Mouse (Mus musculus) left cerebral cortex, postnatal 25 days (tissue): ENCODE measurements around the gene Setdb1. TPM values are rescaled to one million over a fixed set of nuclear protein-coding genes. Genes with fewer than 3 reads are reported as not detected.
"Not testable (repeated sequence)": the region's sequence is repeated elsewhere in the genome, so short reads cannot be mapped to it uniquely, and the experiment has no call there.

Experiments used
- DNase-seq, 2 experiments: peaks; one replicate each; pipeline ENCODE4 v3.0.0; 2022; ENCODE audit warnings: low spot score in 2 of 2, mixed read lengths in 1 of 2
- intact Hi-C: fragments of 180-260 bp; cut with DNase I; formaldehyde crosslinking; loops from one replicate; pipeline ENCODE4 v1.15.1; 2025
- total RNA-seq, 2 experiments: library from RNA; stranded (reverse); gene quantifications; 2 replicates each; pipeline ENCODE4 v1.2.3; 2021

Setdb1 gene
- total RNA-seq, result 10 to 100 TPM; 34.7 to 37.4 TPM

DNA sequence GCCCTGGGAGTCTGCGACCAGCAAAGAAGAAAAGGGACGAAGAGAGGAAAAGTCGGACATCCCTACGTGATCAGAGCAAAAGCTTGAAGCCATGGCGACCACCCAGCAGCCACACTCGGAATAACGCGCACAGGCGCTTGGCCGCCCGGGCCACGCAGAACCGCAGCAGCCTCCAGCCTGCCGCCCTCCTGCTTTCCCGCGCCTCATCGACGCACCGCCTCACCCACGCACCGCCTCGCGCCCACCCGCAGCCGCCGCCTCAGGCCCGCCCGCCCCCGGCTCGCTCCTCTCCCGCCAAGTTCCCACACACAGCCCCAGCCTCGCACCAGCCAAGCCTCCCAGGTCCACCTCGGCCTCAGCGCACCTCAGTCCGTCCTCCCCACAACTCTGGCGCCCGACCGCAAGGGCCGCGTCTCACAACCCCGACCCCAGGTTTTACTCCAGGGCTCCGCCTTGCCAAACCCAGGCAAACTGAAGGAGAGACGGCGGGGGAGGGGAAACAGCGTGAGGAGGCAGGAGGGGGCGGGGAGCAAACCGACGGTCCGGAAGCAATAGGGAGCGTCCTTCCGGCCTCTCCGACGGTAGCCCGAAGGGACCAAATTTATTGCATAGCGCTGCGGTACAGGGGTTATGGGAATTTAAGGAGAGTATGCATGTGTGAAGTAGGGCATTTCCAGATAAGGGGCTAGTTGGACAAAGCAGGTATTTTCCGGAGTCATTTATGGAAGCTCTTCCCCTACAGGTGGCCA, at the start of gene Setdb1:
Setdb1 (minus strand) TSS at position 502 of the 749 bp plus-strand sequence.
- DNase-seq, result peak; percentile 87 to 94
- intact Hi-C loops, result loop anchor here (5.0 kb wide), 1 partner anchor 75 kb away; the partner anchor contains the start of gene Arnt

DNA sequence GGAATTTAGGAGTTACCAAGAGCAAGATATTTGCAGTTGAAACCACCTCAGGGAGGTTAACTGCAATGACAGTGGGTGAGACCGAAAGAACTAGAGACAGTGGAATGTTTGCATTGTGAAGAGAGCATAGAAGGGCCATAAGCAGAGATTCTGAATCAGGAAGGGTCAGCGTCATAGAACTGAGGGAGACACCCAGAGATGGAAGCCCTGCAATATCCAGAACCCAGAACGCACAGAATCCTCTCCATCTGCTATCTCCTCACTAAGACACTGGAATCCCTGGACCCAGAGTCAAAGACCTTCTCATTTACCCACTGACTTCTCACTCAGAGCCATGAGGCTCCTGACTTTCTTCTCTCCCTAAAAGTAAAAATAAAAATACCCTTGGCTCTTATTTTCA, 45.7 kb upstream of the Setdb1 start, which contains the start of gene 4930558C23Rik:
4930558C23Rik (minus strand) TSS at position 101 of the 400 bp plus-strand sequence.
- no peak for DNase-seq
- intact Hi-C loops, result no loop called here

DNA sequence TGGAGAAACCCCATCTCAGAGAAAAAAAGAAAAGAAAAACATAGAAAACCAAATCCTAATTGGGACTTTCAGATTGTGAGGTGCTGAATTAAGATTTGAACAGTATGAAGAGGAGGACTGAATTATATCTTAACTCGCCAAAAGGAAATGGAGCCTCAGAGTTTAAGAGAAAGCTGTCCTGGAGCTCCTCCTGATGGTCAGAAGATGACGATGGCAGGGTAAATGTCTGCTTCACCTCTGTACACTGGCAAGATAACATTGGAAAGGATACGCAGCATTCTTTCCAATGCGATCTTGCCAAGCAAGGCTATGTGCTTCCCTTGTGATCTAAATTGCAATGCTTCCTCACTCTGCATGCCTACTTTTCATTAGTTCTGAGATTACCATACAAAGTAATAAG, 37.4 kb upstream of the Setdb1 start:
- intact Hi-C loops, result no loop called here
- peak in 1 of 2 experiments; percentile 6 for DNase-seq

DNA sequence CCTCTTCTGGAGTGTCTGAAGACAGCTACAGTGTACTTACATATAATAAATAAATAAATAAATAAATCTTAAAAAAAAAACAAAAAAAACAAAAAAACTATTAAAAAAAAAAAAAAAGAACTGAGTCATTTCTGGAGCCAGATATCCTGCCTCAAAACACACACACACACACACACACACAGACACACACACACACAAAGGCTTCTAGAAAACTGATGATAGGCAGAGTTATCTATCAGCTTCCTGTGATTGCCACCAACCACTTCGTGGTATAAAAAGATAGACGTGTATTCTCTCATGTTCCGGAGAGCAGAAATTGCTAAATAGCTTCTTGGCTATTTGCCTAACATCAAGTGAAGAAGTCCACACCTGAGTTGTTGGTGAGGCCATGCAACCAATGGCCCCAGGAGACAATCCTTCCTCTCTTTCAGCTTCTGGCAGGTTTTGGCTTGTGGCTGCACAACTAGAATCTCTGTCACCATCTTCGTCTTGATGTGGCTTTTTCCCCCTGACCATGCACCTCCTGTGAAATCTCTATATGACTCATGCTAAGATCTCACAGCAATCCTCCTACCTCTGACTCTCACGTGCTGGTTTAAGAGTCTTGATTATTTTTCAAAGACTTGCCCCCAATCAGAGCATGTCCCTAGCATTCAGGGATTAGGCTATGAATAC, 28.5 kb upstream of the Setdb1 start:
- intact Hi-C loops, result loop anchor here (5.0 kb wide), 1 partner anchor 177 kb away; no protein-coding TSS in a partner anchor
- DNase-seq, result no peak

DNA sequence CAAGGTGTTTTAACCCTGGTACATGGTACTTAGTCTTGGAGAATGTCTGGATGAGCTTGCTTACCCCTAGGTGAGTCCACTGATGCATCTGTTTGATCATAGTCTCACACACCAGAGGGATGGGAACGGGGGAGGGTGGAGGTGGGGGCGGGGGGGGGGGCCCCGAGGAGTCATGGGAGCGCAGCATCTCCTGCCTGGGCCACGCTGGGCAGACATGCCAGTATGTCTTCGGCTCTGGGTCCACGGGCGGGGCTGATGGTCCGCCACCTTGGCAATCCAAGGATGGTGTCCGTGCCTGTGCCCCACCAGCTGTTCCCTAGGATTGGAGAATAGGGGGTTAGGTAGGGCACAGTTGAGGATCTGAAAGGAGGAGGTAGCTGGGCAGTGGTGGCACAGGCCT, 16.2 kb upstream of the Setdb1 start:
- intact Hi-C loops, result no loop called here
- DNase-seq, result no peak

DNA sequence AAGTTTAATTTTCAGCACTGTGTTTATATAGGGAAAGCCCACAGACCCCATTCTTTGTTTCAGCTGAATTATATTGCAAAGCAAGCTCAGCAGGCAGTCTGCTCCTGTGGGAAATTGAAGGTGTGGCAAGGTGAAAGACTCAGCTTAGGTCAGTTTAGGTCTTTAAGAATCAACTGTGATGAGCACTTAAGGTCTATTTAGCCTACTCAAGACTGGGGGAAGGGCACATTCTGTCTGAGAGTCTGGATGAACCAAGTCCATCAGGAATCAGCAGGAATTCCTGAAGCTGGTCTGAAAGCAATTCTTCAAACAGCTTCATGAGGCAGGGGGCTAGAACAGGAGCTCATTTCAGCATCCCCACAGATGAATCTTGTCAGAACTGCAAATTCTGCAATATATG, 13.1 kb upstream of the Setdb1 start:
- DNase-seq, result no peak
- intact Hi-C loops, result no loop called here

DNA sequence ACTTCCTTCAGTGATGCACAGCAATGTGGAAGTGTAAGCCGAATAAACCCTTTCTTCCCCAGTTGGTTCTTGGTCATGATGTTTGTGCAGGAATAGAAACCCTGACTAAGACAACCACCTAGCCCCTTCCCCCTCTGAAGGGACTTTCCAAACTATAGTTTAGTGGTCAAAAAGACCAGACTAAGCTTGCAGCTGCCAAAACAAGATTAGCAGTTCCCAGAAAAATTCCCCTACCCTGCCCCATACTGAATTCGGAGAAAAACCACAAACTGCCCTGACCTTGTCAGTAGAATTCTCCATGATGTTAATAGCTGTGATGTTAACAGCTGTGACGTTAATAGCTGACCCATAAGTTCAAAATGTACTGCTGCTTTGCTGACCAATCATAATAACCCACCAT, 3.3 kb upstream of the Setdb1 start:
- DNase-seq, intact Hi-C loops: not testable (repeated sequence)

DNA sequence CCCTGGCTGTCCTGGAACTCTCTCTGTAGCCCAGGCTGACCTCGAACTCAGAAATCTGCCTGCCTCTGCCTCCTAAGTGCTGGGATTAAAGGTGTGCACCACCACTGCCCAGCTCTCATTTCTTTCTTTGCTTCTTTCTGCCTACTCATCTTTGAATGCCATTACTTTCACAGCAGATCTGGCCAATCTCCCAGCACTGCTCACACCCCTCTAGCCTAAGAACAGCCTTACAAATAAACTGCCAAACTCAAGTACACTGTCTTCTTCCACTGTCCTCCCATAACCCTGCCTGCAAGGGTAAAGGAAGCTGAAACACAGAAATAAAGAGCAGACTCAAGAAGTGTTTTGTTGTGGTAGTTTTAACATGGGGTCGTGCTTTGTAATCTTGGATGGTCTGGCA, 744 bp upstream of the Setdb1 start:
- DNase-seq, result peak in 1 of 2 experiments; percentile 18
- intact Hi-C loops, result loop anchor here (5.0 kb wide), 1 partner anchor 75 kb away; the partner anchor contains the start of gene Arnt

DNA sequence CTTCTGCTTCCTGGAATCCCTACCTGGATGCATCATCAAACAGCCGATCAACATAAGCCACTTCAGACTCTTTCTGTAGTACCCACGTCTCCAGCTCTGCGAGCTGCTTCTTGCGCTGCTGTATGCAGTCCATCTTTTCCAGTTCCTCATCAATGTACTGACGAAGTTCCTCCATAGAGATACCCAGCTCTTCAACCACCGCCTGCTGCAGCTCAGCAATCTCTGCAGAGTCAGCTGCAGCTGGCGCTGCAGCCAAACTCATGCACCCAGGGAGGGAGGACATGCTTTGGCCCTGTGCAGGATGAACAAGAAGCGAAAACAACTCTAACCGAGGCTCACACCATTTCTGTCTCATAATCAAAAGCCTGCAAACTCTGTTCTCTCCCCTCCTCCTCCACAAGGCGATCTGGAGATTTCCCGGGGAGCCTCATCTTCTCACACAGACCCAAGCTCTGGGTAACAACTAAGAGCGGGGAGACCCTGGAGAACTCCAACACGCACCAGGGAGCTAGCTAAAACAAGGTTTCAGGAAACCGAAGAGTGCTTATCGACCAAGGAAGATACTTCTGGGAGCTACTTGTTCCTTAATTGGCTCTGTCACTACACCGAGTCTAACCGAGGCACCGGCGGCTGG, 974 bp downstream of the Setdb1 start:
- not testable (repeated sequence) for DNase-seq
- intact Hi-C loops, result loop anchor here (5.0 kb wide), 1 partner anchor 76 kb away; the partner anchor contains the start of gene Arnt

DNA sequence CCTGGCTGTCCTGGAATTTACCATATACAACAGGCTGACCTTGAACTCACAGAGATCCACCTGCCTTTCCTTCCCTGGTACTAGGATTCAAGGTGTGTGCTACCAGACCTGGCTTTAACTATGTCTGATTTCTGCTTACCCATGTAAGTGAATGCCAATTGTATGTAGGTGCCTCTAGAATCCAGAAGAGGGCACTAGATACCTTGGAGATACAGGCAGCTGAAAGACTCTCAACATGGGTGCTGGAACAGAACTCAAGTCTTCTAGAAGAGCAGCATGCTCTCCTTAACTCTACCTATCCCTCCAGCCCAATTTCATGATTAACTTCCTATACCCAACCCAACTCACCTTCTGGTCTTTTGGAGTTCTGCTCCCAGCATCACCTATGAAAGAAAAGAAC, 7.5 kb downstream of the Setdb1 start:
- intact Hi-C loops, result loop anchor here (2.0 kb wide), 1 partner anchor 101 kb away; no protein-coding TSS in a partner anchor
- peak in 1 of 2 experiments; percentile 30 for DNase-seq

DNA sequence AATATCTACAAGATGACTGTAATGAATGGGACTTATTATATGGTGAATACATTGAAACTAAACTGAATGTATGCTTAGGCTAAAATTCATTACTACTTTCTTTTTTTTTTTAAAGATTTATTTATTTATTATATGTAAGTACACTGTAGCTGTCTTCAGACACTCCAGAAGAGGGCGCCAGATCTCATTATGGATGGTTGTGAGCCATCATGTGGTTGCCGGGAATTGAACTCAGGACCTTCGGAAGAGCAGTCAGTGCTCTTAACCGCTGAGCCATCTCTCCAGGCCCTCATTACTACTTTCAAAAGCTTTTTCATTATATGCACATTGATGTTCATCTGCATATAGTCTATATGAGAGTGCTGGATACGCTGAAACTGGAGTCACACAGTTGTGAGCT, 8.7 kb downstream of the Setdb1 start:
- intact Hi-C loops, result loop anchor here (2.0 kb wide), 1 partner anchor 102 kb away; no protein-coding TSS in a partner anchor
- not testable (repeated sequence) for DNase-seq

DNA sequence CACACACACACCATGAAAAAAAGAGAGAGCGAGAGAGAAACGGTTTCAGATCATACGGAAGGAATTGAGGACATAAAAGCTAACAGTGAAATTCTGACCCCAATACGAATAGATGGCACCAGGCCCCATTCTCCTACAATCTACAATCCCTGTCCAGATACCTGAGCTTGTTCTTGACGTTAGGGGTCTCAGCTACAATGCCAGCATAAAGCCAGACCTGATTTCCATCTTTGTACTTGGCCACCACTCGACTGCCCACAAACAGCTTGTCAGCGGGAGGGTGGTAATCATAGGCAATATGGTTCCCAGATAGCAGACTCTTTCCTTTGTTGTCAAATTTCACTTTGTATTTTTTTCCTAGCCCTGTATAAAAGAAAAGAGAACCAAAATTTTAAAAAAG, 10.5 kb downstream of the Setdb1 start:
- intact Hi-C loops, result no loop called here
- no peak for DNase-seq

DNA sequence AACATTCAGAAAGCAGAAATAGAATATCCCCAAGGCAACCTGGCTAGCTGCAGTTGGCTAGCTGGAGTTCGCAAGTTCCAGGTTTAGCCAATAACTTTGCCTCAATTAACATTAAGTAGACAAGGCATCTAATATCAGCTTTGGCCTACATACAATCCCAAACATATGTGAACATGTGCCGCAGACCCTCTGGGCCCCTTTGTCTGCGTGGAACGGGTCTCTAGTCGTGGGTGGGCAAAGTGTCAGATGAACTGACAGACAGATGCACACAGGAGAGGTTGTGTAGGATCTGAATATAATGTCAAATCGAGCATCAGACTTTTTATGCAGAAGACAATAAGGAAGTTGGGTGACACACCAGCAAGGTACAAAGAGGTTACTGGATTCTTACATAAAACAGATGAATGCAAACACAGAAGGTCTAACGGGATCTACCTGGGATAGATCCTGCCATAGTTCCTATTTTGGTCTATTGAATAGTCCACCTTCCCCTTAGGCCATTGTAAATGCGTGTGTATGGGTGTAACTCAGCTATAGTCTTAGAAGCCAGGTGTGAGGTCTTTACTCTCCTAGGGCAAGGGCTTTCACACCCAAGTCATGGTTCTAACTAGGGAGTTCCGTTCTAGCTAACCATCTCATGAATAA, 13.5 kb downstream of the Setdb1 start:
- not testable (repeated sequence) for DNase-seq
- intact Hi-C loops, result loop anchor here (5.0 kb wide), 1 partner anchor 489 kb away; no protein-coding TSS in a partner anchor

DNA sequence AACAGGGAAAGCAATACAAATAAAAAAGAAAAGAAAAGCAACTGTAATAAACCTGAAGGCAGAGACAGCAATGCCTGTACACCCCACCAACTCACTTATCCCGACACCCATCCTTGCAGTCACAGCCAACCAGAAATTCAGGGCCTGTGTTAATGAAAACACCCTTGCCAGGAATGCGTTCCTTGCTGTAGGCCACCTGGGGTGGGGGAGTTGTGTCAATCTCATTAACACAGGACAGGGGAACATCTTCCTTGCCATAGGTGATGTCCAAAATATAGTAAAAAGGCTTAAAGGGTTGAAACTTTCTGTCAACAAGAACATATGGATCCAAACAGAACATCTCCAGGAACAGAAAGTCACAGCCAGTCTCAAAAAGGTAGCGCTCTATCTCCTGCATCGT, 18.8 kb downstream of the Setdb1 start:
- intact Hi-C loops, result no loop called here
- no peak for DNase-seq

DNA sequence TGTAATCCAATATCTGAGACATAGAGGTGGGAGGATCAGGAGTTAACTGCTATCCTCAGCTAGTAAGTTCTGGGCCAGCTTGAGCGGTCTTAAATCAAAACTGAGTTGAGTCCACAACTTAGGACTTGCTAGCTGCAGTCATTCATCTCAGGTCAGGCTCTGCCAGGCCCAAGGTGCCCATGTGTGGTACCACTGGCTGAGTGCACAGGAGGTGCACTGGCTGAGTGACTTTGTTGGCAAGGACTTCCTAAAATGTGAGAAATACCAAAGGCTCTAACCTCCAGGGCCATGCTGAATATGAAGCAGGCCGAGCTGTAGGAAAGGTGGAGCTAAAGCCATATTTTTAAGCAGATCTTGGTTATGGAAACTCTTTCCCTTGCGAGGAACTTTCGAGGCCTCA, 19.7 kb downstream of the Setdb1 start:
- intact Hi-C loops, result no loop called here
- no peak for DNase-seq

DNA sequence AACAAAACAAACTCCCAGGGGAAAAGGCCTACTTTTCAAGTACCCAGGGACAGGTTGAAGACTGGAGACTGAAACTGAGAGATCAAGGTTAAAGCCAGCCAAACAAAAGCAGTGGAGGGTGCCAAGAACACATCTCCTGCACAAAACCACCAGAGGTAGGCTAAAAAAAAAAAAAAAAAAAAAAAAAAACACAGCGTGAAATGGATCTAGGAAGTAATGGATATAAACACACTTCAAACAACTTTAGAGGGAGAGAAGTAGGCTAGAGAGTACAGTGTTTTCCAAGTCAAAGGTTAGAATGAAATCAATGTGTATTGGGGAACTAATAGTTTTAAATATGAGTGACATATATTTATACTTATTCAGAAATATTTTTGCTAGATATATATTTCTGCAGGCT, 25.5 kb downstream of the Setdb1 start:
- intact Hi-C loops, result no loop called here
- DNase-seq, result no peak

DNA sequence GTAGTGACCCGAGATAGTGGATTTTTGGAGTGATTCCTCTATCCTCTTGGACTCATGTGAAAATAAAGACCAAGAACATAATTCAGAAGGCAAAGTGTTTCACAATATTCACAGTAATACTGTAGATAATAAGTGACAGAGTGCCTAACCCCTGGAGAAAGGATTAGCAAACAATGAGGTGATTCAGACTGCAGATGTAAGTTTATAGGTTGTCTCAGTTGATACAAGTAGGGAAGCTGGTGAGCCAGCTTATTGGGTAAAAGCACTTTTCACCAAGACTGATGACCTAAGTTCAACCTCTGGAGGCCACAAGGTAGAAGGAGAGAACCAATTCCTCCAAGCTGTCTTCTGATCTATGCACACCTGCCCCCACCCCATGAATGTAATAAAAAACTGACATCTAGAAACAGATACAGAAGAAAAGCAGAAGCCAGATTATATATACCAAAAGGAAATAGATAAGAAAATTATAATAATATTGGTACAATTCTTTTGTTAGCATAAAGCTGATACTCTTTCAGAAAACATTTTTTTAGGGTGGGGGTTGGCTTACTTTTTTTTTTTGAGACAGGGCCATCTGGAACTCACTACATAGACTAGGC, 28.1 kb downstream of the Setdb1 start:
- no peak for DNase-seq
- intact Hi-C loops, result no loop called here

DNA sequence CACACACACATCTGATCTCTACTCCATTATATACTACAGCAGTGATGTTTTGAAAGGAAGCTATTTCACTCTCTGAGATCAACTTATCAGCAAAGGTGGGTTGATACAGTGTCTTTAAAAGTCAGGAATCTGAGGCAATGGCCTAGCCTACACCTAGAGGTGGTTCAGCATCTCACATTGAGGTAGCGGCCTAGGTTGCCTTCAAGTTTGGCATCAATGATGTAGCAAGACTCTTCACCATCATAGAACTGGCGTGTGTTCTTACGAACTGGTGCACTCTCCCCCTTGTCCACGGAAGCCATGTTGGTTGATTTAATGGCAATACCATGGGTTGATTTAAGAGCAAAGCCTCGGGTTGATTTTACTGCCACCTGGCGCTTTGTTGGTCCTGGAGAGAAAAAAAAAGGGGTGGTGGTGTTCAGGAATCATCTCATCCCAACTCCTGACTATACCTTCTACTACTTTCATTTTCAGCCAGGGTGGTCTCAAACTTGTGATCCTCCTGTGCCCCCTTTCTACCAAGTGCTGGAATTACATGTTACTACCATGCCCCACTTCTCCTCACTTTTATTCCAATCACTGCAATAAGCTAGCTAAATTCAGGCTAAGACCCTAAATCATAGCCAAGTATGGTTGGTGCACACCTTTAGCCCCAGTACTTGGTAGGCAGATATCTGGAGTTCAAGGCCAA, 32.4 kb downstream of the Setdb1 start:
- no peak for DNase-seq
- intact Hi-C loops, result no loop called here

DNA sequence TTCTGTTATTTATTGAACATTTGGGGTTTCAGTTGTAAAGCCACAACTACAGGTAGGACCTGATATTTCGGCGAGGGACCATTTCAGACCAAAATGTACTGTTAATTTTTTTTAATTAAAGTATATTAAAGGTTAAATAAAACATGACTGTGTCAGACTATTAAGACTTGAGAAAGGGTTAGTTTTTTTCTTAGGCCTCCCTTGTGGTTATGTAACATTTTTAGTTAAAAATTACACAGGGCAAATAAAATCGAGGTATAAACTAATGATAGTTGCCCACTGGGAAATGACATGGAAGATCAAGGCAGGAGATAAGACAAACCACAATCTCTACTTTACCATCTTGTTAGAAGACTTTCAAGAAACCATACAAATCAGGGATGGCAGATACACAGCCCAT, 33.6 kb downstream of the Setdb1 start:
- intact Hi-C loops, result no loop called here
- no peak for DNase-seq
